Mouse (Mus musculus) heart, postnatal 10 days (tissue): ENCODE data around the gene Gm3543. TPM values are rescaled to one million over a fixed set of nuclear protein-coding genes. Genes with fewer than 3 reads are reported as not detected.
"Not testable (repeated sequence)": the region's sequence is repeated elsewhere in the genome, so short reads cannot be mapped to it uniquely, and the experiment has no call there.

Experiments
- DNase-seq, 2 experiments: peaks; one replicate each; pipeline ENCODE4 v3.0.0; 2021
- intact Hi-C: fragments of 180-260 bp; cut with DNase I; formaldehyde crosslinking; loops from one replicate; pipeline ENCODE4 v1.15.1; 2025
- total RNA-seq, 2 experiments: library from RNA; stranded (reverse); gene quantifications; 2 replicates each; pipeline ENCODE4 v1.2.3; 2021

Gm3543 gene
- total RNA-seq = not detected

DNA sequence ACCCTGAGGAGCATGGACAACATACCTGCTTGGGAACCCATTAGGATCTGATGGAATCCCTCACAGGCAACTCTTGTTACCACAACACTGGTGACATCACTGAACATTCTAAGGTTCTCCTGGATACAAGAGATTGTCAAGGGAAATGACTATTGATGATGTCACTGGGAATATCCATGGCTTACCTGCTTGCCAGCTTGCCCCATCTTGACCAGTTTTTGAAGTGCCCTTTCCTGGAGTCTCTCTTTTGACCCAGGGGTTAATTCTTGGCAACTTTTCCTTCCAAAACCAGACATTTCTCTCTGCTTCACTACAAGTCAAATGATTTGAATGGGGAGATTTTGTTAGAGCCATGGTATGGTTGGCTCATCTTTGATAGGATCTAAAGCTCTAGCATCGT lies at the start of gene Gm3543:
Gm3543 (minus strand) TSS at position 101 of the 400 bp plus-strand sequence.
- intact Hi-C loops, DNase-seq: not testable (repeated sequence)

DNA sequence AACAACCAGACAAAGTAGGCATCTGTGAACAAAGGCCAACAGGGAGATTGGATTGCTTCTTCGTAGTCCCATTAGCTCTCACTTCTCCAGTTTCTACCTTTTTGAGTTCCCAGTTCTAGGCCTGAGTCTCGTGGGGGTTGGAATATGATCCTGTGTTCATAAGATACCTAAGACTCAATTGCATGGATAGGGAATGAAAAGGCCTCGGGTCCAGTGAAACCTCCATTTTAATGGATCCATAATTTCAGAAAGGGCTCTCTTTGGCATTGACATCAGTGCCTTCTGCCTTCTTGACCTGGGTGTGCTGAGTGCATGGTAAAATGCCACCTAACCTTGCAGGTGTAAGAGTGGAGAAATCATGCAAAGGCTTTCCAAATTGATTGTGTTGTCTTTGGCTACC lies 14.5 kb downstream of the Gm3543 start:
- DNase-seq, intact Hi-C loops: not testable (repeated sequence)

DNA sequence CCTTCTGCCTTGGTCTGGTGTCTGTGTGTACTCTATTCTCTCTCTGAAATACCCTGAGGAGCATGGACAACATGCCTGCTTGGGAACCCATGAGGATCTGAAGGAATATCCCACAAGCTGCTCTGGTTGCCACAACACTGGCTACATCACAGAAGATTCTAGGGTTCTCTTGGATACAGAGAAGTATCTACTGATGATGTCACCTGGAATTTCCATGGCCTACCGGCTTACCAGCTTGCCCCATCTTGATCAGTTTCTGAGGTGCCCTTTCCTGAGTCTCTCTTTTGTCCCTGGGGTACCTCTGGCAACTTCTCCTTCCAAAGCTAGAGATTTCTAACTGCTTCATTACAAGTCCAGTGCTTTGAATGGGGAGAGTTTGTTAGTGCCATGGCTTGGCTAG lies 15.3 kb downstream of the Gm3543 start, which contains the start of gene Gm6401:
Gm6401 (minus strand) TSS at position 101 of the 400 bp plus-strand sequence.
- intact Hi-C loops = not testable (repeated sequence)

DNA sequence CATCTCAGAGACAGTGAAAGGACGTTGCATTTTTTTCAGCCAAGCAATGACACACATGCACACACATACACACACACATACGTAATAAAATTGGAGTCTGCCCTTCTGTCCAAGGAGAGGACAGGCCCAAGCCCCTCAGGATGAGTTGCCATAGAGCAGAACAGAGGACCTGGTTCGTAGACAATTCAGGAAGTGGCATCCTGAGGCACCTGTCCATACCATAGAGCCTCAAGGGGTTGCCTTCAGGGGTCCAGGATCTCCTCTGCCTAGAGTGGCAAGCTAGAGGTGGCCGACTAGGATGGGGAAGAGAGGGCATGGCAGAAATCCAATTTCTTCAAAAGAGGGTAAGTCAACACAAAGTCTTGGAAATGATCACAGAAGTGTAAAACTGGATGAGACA lies 19.0 kb downstream of the Gm3543 start:
- intact Hi-C loops, DNase-seq: not testable (repeated sequence)

More for the DNA sequence above, 15.3 kb downstream of the Gm3543 start, which contains the start of gene Gm6401:
- DNase-seq = not testable (repeated sequence)

DNA sequence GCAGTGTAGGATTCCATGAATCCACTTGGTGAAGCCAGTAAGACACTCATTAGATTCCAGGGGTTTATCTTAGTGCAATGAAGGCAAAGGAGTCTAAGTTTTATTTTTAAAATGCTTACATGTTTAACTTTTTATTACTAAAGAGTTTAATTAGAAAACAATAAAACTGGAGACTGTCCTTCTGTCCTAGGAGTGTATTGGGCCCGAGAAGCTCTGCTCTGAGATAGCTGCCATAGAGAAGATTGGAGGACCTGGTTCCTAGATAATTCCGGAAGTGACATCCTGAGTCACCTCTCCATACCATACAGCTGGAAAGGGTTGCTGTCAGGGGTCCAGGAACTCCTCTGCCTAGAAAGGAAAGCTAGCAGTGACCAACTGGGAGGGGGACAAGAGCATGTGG lies 39.4 kb downstream of the Gm3543 start, which contains the start of gene 1700024B05Rik:
1700024B05Rik (plus strand) TSS at position 301 of the 400 bp plus-strand sequence.
- intact Hi-C loops, DNase-seq: not testable (repeated sequence)

Other genes starting within 250 kb of the Gm3543 start
- gene Gm7929, start 232.7 kb downstream of the Gm3543 start, total RNA-seq = not detected
- gene Gm47189, start 210.9 kb downstream of the Gm3543 start, total RNA-seq = not detected
- not detected for gene Gm7980, start 76.0 kb downstream of the Gm3543 start, total RNA-seq
- gene 1700049E17Rik1, start 58.4 kb downstream of the Gm3543 start, total RNA-seq = not detected
- not detected for gene 1700024B05Rik, start 39.3 kb downstream of the Gm3543 start, total RNA-seq
- gene Gm6401, start 15.4 kb downstream of the Gm3543 start, total RNA-seq = not detected
- gene Gm7951, start 134.0 kb upstream of the Gm3543 start, total RNA-seq = not detected
- not detected for gene Gm17027, start 179.3 kb upstream of the Gm3543 start, total RNA-seq
- gene Gm3573, start 207.5 kb upstream of the Gm3543 start, total RNA-seq = not detected